Mouse (Mus musculus) spleen, adult 2 months (tissue): ENCODE results near the gene Rpl3. TPM values are rescaled to one million over a fixed set of nuclear protein-coding genes. Genes with fewer than 3 reads are reported as not detected.

Experiments used
- DNase-seq, 2 experiments: peaks; one replicate each; pipeline versions ENCODE4 v3.0.0 to v3.0.0-alpha.2; 2012 to 2021; ENCODE audit warnings: low spot score in 2 of 2, low read depth in 1 of 2
- H3K27ac ChIP-seq: fragments of 200-500 bp; 2 replicates; pipeline ENCODE4 v1.5.1; 2012; ENCODE audit warnings: low read length, inconsistent platforms; ENCODE audit not compliant: insufficient read depth
- H3K27me3 ChIP-seq: fragments of 200-500 bp; 2 replicates; pipeline ENCODE4 v1.6.1; 2012; ENCODE audit warnings: mild to moderate bottlenecking, moderate library complexity, low read length, inconsistent platforms; ENCODE audit not compliant: control insufficient read depth, insufficient read depth
- H3K36me3 ChIP-seq: fragments of 200-500 bp; 2 replicates; pipeline ENCODE4 v1.6.1; 2012; ENCODE audit warnings: mild to moderate bottlenecking, low read length, inconsistent platforms; ENCODE audit not compliant: control insufficient read depth, insufficient read depth
- H3K4me1 ChIP-seq: fragments of 200-500 bp; 2 replicates; pipeline ENCODE4 v1.6.1; 2011; ENCODE audit warnings: inconsistent platforms; ENCODE audit not compliant: control insufficient read depth, insufficient read depth, insufficient read length
- H3K4me3 ChIP-seq: fragments of 200-500 bp; 2 replicates; pipeline ENCODE4 v1.5.1; 2011; ENCODE audit warnings: mild to moderate bottlenecking, inconsistent platforms; ENCODE audit not compliant: insufficient read depth, insufficient read length; ENCODE audit errors: extremely low read depth
- CTCF ChIP-seq: fragments of 200-500 bp; IDR thresholded peaks from 2 replicates; pipeline ENCODE4 v1.5.1; 2011; ENCODE audit warnings: mild to moderate bottlenecking, inconsistent platforms; ENCODE audit not compliant: insufficient read depth, insufficient read length, insufficient replicate concordance; ENCODE audit errors: extremely low read depth
- POLR2A ChIP-seq: fragments of 200-500 bp; IDR thresholded peaks from 2 replicates; pipeline ENCODE4 v1.6.1; 2011; ENCODE audit warnings: low read depth, low read length, inconsistent platforms
- WGBS: fragments of 180-500 bp; shearing (Covaris S2); methylation state at CpG from one replicate; pipeline ENCODE4 v1.1.7; 2018; 5-methylcytosine and 5-hydroxymethylcytosine counted together
- polyA plus RNA-seq: library from polyadenylated mRNA; depleted of rRNA; stranded (reverse); fragments of >200 nt; gene quantifications from 2 replicates; pipeline ENCODE4 v1.2.3, GENCODE M21; 2012

Gene Rpl3
- polyA plus RNA-seq, 1 experiment = 833 TPM

DNA sequence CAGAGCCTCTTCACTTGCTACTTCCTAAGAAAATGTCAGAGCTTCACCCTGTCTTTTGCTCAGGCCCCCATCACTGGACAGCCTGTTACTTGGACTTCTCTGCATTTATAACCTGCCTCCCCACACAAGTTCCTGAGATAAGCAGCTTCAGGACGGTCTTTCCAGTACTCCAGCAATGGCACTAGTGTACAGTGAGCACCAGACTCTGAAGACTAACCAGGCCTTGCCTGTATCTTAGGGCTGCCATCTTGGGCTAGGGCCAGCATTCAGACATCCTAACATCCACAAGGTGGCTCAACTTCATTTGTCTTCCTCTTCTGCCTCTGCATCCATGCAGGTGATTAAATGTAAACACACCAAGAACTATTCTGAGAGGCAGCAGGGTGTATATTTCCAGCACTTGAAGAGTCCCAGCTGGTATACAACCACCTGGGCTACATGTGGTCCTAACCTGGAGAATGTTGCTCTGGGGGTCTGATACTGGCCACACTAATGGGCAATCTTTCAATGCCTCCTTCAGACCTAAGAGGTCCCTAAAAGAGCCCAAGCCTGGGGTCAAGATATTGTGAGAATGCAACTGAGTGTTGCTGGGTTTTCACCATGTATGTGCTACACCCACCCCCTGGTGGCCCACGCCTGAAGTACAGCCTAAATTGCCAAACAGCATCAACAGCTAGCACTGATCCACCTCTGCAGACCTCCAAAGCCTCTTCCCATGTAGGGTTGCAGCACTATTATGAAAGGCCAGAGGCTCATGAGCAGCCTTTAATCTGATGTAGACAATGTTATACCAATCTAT lies 15.1 kb downstream of the Rpl3 start:
- DNase-seq = peak; percentile 52 to 58

DNA sequence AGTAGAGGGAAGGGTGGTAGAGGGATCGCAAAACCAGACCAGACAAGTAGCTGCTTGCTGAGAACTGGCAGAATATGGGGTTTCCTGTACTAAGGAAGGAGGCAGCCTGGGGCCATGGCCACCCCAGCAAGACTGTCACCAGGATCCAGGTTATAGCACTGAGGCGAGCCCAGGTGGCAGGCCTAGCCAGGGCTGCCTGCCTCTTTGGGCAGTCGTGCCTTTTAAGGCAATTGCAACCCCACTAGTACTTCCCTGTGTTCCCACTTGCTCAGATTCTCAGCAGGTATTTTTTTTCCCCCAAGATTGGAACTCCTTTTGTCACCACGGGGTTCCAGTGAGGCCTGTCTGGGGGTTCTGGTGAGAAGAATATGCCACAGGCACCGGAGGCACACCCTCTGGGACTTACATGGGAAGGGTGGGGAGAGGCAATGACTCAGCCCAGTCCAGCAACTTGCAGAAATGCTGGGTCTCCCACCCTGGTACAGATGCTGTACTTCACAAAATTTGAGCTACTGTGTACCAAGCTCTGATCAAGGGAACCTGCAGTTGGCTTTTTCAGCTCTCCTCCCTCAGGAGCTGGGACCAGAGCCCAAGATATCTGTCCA lies 15.8 kb downstream of the Rpl3 start:
- H3K4me1 ChIP-seq = peaks cover 4% of the 10 kb centered on the region; the same call in 1 of the 2 replicates
- no peak for DNase-seq
- no peak overlapping the region for H3K27ac ChIP-seq
- peaks cover 31% of the 10 kb centered on the region for H3K36me3 ChIP-seq
- H3K27me3 ChIP-seq = no peaks in the 10 kb centered on the region
- WGBS = 51% methylated on average over 5 of the region's 5 CpGs
- no peak overlapping the region for H3K4me3 ChIP-seq
- no peak for TF ChIP-seq CTCF
- no peak for TF ChIP-seq POLR2A

More for the DNA sequence above, 15.1 kb downstream of the Rpl3 start:
- Histone ChIP-seq H3K27me3 (no peaks in the 10 kb centered on the region), H3K36me3 (peaks cover 37% of the 10 kb centered on the region), H3K4me1 (peaks cover 6% of the 10 kb centered on the region; the same call in 1 of the 2 replicates), H3K4me3 (no peak overlapping the region), H3K27ac (no peak overlapping the region)
- TF ChIP-seq CTCF (peak; percentile 61; the same call in 1 of the 2 replicates), POLR2A (no peak)
- 35% methylated on average over 2 of the region's 2 CpGs for WGBS

- no peak overlapping the region for H3K4me3 ChIP-seq
- no peak for TF ChIP-seq CTCF
- no peak for TF ChIP-seq POLR2A
- peaks cover 27% of the 10 kb centered on the region for H3K36me3 ChIP-seq
- no peaks in the 10 kb centered on the region for H3K27me3 ChIP-seq
- 61% methylated on average over 3 of the region's 3 CpGs for WGBS
- H3K4me1 ChIP-seq = peaks cover 4% of the 10 kb centered on the region; the same call in 1 of the 2 replicates
- DNase-seq = no peak
- no peak overlapping the region for H3K27ac ChIP-seq
Measured at GRCm38 (mm10) chr15:80075374-80075694, 16.3 kb downstream of the Rpl3 start.

DNA sequence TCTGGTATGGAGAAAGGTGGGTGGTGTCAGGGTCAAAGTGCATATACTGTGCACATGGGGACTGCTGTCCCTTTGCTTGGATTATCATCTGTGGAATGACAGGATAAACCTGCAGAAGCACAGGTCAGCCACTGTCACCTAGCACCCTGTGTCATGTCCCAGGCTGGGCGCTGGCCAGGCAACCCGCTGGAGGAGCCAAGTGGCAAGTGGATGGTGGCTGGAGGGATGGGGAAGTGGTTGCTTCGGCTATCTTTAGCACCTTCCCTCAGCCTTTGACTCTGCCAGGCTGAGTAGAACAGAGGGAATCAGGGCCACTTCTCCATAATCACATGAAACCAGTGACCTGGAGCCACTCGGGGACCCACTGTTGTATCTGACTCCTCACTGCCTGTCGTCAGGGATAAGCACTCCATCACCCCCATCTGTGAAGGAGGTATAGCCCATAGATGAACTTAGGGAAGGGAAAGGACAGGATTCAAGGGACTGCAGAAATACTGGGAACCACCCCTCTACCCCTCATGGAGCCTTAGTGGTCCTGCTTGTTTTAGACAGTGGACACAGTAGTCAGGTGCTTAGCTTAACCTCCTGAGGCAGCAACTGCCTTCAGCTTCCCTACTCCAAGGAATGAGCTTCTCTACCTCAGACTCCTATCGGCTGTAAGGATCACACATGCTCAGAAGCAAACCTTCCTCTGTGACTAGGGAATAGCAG lies 16.9 kb downstream of the Rpl3 start:
- H3K27me3 ChIP-seq = no peaks in the 10 kb centered on the region
- H3K4me1 ChIP-seq = peaks cover 4% of the 10 kb centered on the region; the same call in 1 of the 2 replicates
- H3K4me3 ChIP-seq = no peak overlapping the region
- WGBS = 38% methylated on average over 6 of the region's 6 CpGs
- no peak overlapping the region for H3K27ac ChIP-seq
- no peak for TF ChIP-seq CTCF
- no peak for TF ChIP-seq POLR2A
- no peak for DNase-seq
- peaks cover 23% of the 10 kb centered on the region for H3K36me3 ChIP-seq

GRCm38 (mm10) chr15:80073256-80073621 lies 18.4 kb downstream of the Rpl3 start:
- no peaks in the 10 kb centered on the region for H3K27me3 ChIP-seq
- no peak overlapping the region; the same call in 1 of the 2 replicates for H3K27ac ChIP-seq
- no peak for DNase-seq
- TF ChIP-seq POLR2A (no peak), CTCF (no peak)
- 97% methylated on average over 1 of the region's 1 CpGs for WGBS
- peaks cover 4% of the 10 kb centered on the region; the same call in 1 of the 2 replicates for H3K4me1 ChIP-seq
- H3K4me3 ChIP-seq = no peak overlapping the region
- H3K36me3 ChIP-seq = peaks cover 9% of the 10 kb centered on the region

- Histone ChIP-seq H3K36me3 (peaks cover 6% of the 10 kb centered on the region), H3K4me3 (no peak overlapping the region), H3K27ac (no peak overlapping the region; the same call in 1 of the 2 replicates), H3K27me3 (no peaks in the 10 kb centered on the region), H3K4me1 (peaks cover 4% of the 10 kb centered on the region; the same call in 1 of the 2 replicates)
- TF ChIP-seq CTCF (no peak), POLR2A (no peak)
- WGBS = 82% methylated on average over 7 of the region's 7 CpGs
- no peak for DNase-seq
Measured at GRCm38 (mm10) chr15:80072579-80073255, 19.0 kb downstream of the Rpl3 start.
